Mouse (Mus musculus) cerebellum, postnatal 36 days (tissue): Measurements from ENCODE around the gene Slc25a11.

Experiments
- DNase-seq, 2 experiments: peaks; one replicate each; pipeline ENCODE4 v3.0.0; 2021 to 2022; ENCODE audit warnings: mixed read lengths in 2 of 2

Gene Slc25a11

DNA sequence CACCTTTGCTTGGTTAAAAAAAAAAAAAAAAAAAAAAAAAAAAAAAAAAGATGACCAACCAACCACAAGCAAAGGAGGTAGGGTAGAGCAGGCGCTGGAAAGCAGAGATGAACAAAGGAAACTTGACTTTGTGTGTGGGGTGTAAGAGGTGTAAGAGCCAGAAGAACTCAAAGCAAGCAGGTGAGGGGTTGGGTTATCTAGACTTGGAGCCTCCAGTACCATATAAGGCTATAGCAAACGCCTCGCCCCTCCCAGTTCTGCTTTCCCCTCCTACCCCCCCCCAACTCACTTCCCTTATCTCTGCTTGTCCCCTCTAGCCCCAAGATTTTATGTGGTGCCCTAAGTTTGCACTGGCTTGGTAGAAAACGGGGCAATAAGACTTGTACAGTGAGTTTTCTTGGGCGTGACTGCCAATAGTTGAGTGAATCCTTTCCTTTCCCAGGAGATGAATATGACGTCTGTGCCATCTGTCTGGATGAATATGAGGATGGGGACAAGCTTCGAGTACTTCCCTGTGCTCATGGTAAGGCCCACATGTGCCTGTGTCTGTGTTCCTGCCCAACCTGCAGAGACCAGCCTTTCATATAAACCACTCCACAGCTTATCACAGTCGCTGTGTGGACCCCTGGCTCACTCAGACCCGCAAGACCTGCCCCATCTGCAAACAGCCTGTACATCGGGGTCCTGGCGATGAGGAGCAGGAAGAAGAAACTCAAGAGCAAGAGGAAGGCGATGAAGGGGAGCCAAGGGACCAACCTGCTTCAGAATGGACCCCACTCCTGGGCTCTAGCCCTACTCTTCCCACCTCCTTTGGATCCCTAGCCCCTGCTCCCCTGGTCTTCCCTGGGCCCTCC is 3.3 kb upstream of the Slc25a11 start:
- no peak for DNase-seq

DNA sequence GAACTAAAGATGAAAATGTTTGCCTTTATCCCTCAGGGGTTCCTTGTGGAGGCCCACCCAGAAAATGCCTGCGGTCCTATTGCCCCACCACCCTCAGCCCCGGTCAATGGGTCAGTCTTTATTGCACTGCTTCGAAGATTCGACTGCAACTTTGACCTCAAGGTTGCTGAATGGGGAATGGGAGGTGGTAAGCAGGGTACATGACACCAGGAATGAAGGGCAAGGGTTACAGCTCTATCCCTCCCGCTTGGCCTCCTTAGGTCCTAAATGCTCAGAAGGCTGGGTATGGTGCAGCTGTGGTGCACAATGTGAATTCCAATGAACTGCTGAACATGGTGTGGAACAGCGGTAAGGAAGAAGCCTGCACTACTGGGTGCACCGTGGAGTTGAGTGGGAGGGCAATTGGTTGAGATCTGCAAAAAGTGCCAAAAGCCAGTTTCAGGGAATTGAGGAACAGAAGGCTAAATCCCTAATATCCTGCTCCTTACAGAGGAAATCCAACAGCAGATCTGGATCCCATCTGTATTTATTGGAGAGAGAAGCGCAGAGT is 2.0 kb upstream of the Slc25a11 start:
- no peak for DNase-seq

GRCm38 (mm10) chr11:70648512-70648911 is 1.2 kb upstream of the Slc25a11 start:
- DNase-seq = no peak

DNA sequence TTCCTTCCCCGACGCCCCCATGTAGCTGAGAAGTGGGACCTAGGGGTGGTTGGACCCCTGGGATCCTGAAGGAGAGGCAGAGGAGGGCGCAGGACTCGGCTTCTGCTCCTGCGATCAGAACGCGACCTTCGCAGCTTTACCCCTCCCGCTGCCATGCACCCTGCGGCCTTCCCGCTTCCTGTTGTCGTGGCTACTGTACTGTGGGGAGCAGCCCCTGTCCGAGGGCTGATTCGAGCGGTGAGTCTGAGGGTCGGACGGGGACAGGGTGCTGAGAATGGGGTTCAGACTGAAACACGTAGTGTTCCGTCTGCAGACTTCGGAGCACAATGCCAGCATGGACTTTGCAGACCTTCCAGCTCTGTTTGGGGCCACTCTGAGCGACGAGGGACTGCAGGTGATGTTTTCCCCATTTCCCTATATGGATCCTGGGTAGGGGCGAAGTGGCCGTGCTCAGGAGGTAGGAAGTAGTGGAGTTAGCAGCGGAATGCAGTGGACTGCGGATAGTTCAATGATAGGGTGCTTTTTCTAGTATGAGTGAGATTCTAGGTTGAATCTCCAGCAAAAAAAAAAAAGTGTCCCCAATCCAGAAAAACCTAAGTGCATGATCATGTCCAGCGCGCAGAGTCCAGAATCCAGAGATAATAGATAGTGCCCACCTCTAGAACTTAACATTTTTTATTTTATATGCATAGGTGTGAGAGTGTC is 589 bp upstream of the Slc25a11 start:
- peak in 1 of 2 experiments; percentile 28 for DNase-seq

- DNase-seq = no peak
Measured at GRCm38 (mm10) chr11:70646259-70646555, 1.1 kb downstream of the Slc25a11 start.

- DNase-seq = no peak
Measured at GRCm38 (mm10) chr11:70645461-70646258, 1.6 kb downstream of the Slc25a11 start.

DNA sequence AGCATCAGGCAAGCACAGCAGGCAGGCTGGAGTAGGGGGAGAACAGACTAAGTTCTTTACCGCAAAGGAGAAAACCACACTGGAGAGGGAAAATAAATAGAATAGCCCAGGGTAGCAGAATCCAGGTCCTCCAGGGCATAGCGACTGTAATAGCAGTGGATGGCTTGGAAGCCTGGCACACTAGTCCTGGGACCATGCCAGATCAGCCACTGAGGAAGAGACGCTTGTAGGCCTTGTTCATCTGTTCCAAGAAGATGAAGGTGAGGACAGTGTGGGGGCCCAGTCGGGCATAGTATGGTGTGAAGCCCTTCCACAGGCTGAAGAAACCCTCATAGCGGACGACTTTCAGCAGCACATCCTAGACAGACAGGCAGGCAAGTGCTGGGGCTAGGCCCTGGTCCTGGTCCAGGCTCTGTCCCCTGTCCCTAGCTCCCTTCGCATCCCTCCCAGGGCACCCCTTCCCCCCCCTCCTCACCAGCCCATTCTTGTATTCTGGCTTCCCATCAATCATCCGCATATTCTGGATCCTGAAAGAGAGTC is 2.6 kb downstream of the Slc25a11 start:
- no peak for DNase-seq

GRCm38 (mm10) chr11:70643051-70643450 is 4.2 kb downstream of the Slc25a11 start:
- no peak for DNase-seq

DNA sequence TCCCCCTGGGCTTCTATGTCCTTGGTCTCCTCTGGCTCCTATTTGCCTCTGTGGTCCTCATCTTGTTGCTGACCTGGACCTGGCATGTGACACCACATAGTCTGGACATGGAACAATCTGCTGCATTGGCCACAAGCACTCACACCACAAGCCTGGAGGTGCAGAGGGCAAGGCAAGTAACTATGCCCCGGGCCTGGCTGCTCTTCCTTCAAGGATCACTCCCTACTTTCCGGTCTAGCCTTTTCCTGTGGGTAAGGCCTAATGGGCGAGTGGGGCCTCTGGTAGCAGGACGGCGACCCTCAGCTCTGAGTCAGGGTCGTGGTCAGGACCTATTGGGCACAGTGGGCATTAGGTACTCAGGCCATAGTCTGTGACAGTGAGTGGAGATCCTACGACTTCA is 6.0 kb downstream of the Slc25a11 start:
- no peak for DNase-seq

DNA sequence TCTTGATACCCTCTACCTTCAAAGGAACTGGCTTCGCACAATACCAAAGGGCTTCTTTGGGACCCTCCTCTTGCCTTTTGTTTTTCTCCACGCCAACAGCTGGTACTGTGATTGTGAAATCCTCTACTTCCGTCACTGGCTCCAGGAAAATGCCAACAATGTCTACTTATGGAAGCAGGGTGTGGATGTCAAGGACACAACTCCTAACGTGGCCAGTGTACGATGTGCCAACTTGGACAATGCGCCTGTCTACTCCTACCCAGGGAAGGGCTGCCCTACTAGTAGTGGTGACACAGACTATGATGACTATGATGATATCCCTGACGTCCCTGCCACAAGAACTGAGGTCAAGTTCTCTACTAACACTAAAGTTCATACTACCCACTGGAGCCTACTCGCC is 7.3 kb downstream of the Slc25a11 start:
- no peak for DNase-seq

- DNase-seq = no peak
Measured at GRCm38 (mm10) chr11:70638714-70639278, 8.5 kb downstream of the Slc25a11 start, which contains the start of gene Gp1ba. Gene Gp1ba, plus strand, starts transcription at chr11:70639122.

DNA sequence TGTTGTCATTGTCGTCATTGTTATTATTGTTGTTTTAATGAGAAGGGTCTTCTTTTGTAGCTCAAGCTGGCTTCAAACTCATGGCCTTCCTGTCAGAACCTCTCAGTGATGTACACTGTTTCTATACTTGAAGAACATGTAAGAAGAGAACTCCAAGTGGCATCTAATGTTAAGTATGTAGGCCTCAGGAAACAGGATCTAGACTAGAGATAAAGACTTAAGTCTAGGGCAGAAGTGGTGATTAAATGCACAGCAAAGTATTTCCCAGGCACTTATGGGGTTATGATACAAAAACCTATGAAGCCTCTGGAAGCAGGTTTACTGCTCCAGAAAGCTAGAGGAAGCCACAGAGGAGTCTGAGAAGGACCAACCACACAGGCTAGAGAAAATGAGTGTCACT is 9.0 kb downstream of the Slc25a11 start:
- no peak for DNase-seq

GRCm38 (mm10) chr11:70637764-70638163 is 9.5 kb downstream of the Slc25a11 start:
- no peak for DNase-seq

DNA sequence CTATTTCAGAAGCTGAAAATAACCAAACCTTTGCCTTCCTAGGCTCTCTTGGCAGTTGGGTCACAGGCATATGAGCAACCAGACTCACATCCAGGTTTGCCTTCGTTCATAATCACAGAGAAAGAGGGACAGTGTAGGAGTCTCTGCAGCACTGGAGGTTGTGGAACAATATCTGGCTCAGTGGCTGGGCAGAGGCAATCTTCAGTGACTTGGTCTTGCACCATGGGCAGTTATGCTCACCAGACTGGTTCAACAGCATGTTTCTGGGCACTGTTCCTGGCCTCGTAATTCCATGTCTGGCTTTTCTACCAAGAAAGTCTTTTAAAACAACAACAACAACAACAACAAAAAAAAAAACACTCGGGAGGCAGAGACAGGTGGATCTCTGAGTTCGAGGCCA is 11.7 kb downstream of the Slc25a11 start:
- DNase-seq = no peak

- DNase-seq = no peak
Measured at GRCm38 (mm10) chr11:70630129-70630528, 17.1 kb downstream of the Slc25a11 start.

DNA sequence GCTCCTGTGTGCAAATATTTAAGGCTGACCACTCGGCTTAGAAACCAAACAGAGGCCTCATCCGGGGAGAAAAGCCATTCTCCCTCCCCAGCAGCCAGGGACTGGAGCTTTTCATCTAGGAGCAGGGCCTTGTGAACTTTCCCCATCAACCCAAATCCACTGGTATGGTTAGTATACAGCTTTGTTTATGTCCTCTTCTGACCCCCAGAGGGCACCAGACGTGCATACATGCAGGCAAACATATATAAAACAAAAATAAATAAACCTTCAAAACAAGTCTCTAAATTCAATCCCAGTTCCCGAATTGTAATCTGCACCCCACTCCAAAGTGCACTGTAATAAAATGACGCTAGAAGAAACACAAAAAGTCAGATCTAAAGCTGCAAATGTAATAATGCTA is 17.7 kb downstream of the Slc25a11 start:
- DNase-seq = no peak

DNA sequence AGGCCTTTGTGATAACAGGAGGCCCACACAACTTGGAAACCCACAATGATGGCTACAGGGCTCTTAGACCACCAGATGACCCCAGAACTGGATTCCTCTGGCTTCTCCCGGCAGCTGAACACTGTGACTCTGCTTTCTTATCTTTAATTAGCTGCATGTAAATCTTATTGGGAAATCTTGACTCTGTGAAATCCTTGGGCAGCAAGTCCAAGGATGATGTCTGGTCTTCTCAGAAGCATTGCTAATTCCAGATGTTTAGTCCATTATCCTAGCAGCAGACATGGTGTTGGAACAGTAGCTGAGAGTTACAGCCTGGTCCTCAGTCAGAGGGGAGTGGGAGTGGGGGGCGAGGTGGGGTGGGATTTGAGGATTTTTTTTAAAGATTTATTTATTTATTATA is 18.8 kb downstream of the Slc25a11 start:
- DNase-seq = no peak

DNA sequence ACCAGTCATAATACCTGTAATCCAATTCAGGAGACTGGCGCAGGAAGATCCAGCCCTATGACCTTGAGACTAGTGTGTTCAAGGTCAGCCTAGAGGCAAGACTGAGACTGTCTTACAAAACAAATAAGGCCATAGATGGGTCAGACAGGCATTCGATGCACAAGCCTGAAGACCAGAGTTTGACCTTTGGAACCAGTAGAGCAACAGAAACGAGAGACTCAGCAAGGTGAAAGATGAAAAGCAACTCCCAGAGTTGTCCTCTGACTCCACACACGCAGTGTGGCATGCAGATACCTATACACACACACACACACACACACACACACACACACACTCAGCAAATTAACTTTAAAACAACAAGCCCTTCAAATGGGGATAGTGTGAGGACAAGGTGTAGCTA is 20.4 kb downstream of the Slc25a11 start:
- DNase-seq = no peak

DNA sequence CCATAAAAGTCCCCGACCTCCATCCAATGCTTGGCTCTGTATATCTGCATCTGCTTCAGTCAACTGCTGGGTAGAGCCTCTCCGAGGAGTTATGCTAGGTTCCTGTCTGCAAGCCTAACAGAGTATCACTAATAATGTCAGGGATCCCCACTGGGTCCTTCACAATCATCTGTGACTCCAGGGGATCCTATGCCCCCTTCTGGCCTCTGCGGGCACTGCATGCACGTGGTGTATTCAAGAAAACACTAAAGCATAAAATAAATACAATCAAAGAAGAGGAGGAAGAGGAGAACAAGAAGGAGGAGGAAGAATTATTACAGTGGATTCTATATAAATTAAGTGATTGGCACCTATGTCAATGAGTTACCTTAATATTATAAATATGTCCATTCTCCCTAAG is 21.8 kb downstream of the Slc25a11 start:
- DNase-seq = peak in 1 of 2 experiments; percentile 34

DNA sequence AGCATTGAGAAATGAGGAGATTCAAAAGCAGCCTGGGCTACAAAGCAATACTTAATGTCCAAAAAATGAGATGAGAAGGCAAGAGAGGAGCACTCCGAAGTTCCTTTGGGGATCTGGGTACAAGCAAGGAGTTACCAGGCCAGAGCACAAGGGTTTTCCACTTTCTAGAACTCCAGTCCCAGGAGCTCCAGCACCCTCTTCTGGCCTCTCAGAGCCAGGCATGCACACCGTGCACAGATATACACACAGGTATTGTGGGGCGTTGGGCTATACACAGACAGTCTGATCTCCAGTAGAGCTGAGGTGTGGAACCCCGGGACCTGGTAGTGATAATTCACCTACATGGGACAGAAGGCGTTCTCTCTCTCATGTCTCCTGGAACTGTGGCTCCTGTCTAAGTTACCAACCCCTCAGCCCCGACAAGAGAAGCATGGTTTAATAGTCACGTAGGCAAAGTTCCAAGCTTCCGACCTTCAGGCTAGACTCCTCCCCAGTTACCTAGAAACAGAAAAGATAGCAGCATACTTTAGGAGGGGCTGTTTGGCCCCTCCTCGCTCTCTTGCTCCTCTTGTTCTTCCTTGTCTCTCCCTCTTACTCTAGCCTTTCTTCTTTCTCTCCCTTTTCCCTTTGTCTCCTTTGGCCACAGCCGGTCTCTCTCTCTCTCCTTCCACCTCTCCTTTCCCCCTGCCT is 24.1 kb downstream of the Slc25a11 start:
- no peak for DNase-seq

DNA sequence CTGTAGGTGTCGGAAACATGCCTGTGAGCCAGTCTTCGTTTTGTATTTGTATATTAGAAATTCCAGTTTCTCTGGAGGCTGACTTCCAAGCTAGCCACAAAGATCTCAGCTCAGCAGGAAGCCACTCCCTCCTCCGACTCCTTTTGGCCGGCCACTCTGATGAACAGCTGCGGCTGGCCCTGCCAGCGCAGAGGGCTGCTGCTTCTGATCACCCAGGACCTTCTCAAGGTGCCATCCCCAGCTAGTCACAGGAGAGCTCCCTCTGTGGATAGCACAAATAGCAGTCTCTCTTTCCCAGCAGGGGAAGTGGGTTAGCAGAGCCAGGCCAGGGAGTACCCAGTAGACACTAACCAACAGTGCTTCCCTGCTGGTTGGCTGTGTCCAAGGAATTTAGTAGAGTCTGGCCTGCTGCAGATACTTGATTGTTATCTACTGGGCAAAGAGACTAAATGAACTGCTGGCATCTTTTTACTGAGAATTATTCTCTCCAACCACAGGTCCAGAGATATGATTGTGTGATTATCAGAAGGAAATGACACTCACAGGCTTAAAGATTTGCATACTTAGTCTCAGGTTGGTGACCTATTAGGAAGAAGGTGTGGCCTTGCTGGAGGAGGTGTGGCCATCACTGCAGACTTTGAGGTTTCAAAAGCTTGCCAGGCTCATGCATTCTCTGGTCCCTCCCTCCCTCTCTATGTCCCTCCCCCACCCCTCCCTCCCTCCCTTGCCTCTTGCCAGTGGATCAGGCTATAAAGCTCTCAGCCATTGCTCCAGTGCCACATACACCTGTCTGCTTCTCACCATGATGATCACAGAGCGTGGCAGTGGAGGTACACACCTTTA is 25.1 kb downstream of the Slc25a11 start:
- no peak for DNase-seq
